Mouse (Mus musculus) CH12.LX (cell line): ENCODE measurements at regions not wholly inside any gene's neighbourhood (a gene's known extent, or its start where the extent isn't known, plus 50 kb on each side); places are given as distances from the start of the nearest gene placed in this dataset.

Experiments
- DNase-seq: peaks from one replicate; pipeline ENCODE4 v3.0.0-alpha.2; 2013; ENCODE audit errors: extremely low read depth
- H3K27ac ChIP-seq: 2 replicates; pipeline ENCODE4 v1.5.1; 2012; ENCODE audit warnings: low read depth, mild to moderate bottlenecking, control low read depth, moderate library complexity; ENCODE audit not compliant: insufficient read depth
- H3K27me3 ChIP-seq: replicated peaks from 2 replicates; pipeline ENCODE3; 2012; ENCODE audit warnings: inconsistent platforms
- H3K36me3 ChIP-seq, 2 experiments: replicated peaks in 1 of 2; 2 replicates each; pipeline versions ENCODE3 to v1.6.1; 2012; ENCODE audit warnings: inconsistent platforms in 1 of 2, low read length in 1 of 2, mild to moderate bottlenecking in 1 of 2, mixed read lengths in 1 of 2, moderate library complexity in 1 of 2; ENCODE audit not compliant: control insufficient read depth in 1 of 2, insufficient read depth in 1 of 2
- H3K4me1 ChIP-seq, 2 experiments: 2 replicates each; pipeline ENCODE4 v1.6.1; 2012; ENCODE audit warnings: inconsistent platforms in 1 of 2, moderate library complexity in 1 of 2; ENCODE audit not compliant: insufficient read depth in 2 of 2, control insufficient read depth in 1 of 2
- H3K4me2 ChIP-seq: 2 replicates; pipeline ENCODE4 v1.6.1; 2012; ENCODE audit warnings: low read depth, mild to moderate bottlenecking, control low read depth; ENCODE audit not compliant: poor library complexity, insufficient read depth, severe bottlenecking
- H3K4me3 ChIP-seq, 3 experiments: fragments of 150-350 bp in 1 of 3; sonication (generic) in 1 of 3; replicated peaks in 1 of 3; 2 replicates each; pipeline versions ENCODE3 to v1.5.1; 2011 to 2012; ENCODE audit warnings: low read depth in 2 of 3, low read length in 2 of 3, mild to moderate bottlenecking in 2 of 3, moderate library complexity in 2 of 3, control low read depth in 1 of 3, improper control_type of control experiment in 1 of 3, inconsistent platforms in 1 of 3, mixed read lengths in 1 of 3; ENCODE audit not compliant: poor library complexity in 1 of 3
- H3K79me2 ChIP-seq: replicated peaks from 2 replicates; pipeline ENCODE4 v1.6.1; 2012; ENCODE audit warnings: mild to moderate bottlenecking, moderate library complexity; ENCODE audit not compliant: control insufficient read depth, poor library complexity, insufficient read depth, severe bottlenecking; ENCODE audit errors: extremely low read depth
- H3K9ac ChIP-seq: 2 replicates; pipeline ENCODE4 v1.6.1; 2012; ENCODE audit warnings: low read depth, mild to moderate bottlenecking, control low read depth, moderate library complexity; ENCODE audit not compliant: insufficient read depth
- H3K9me3 ChIP-seq: replicated peaks from 2 replicates; pipeline ENCODE3; 2012; ENCODE audit warnings: low read length, inconsistent platforms, mixed read lengths
- CHD1 ChIP-seq: IDR thresholded peaks from 2 replicates; pipeline ENCODE4 v1.6.1; 2012; ENCODE audit warnings: low read depth, low read length, improper control_type of control experiment, inconsistent platforms
- CTCF ChIP-seq, 2 experiments: IDR thresholded peaks in 1 of 2; conservative IDR thresholded peaks in 1 of 2; 2 replicates each; pipeline ENCODE4 v1.5.1; 2011 to 2012; ENCODE audit warnings: low read depth in 2 of 2, low read length in 2 of 2, improper control_type of control experiment in 1 of 2, inconsistent platforms in 1 of 2, mild to moderate bottlenecking in 1 of 2, moderate library complexity in 1 of 2
- E2F4 ChIP-seq: IDR thresholded peaks from 2 replicates; pipeline ENCODE4 v1.6.1; 2011; ENCODE audit warnings: low read depth, low read length, improper control_type of control experiment; ENCODE audit not compliant: insufficient replicate concordance
- EP300 ChIP-seq: IDR thresholded peaks from 2 replicates; pipeline ENCODE4 v1.6.1; 2011; ENCODE audit warnings: low read length, improper control_type of control experiment
- GABPA ChIP-seq: IDR thresholded peaks from 2 replicates; pipeline ENCODE4 v1.6.1; 2012; ENCODE audit warnings: low read depth, low read length, improper control_type of control experiment, inconsistent platforms; ENCODE audit not compliant: insufficient replicate concordance
- HCFC1 ChIP-seq: IDR thresholded peaks from 2 replicates; pipeline ENCODE4 v1.6.1; 2012; ENCODE audit warnings: low read depth, mild to moderate bottlenecking, inconsistent platforms, low read length, improper control_type of control experiment
- IRF4 ChIP-seq: IDR thresholded peaks from 2 replicates; pipeline ENCODE4 v1.6.1; 2014; ENCODE audit warnings: low read depth, mild to moderate bottlenecking, inconsistent platforms, low read length, improper control_type of control experiment
- JUND ChIP-seq: conservative IDR thresholded peaks from 2 replicates; pipeline ENCODE4 v1.6.1; 2011; ENCODE audit warnings: low read depth, low read length, improper control_type of control experiment
- MAFK ChIP-seq: IDR thresholded peaks from 2 replicates; pipeline ENCODE4 v1.6.1; 2011; ENCODE audit warnings: low read length, improper control_type of control experiment; ENCODE audit not compliant: insufficient replicate concordance
- MAX ChIP-seq: IDR thresholded peaks from 2 replicates; pipeline ENCODE4 v1.6.1; 2011; ENCODE audit warnings: low read length, improper control_type of control experiment
- MAZ ChIP-seq: IDR thresholded peaks from 2 replicates; pipeline ENCODE4 v1.6.1; 2012; ENCODE audit warnings: low read depth, mild to moderate bottlenecking, inconsistent platforms, low read length, improper control_type of control experiment, moderate library complexity
- MEF2A ChIP-seq: IDR thresholded peaks from 2 replicates; pipeline ENCODE4 v1.6.1; 2014; ENCODE audit warnings: low read depth, mild to moderate bottlenecking, inconsistent platforms, low read length, improper control_type of control experiment, borderline replicate concordance
- MXI1 ChIP-seq: IDR thresholded peaks from 2 replicates; pipeline ENCODE4 v1.6.1; 2011; ENCODE audit warnings: mild to moderate bottlenecking, low read depth, low read length, improper control_type of control experiment
- NELFE ChIP-seq: IDR thresholded peaks from 2 replicates; pipeline ENCODE4 v1.6.1; 2011; ENCODE audit warnings: low read depth, low read length, improper control_type of control experiment
- PAX5 ChIP-seq: IDR thresholded peaks from 2 replicates; pipeline ENCODE4 v1.6.1; 2012; ENCODE audit warnings: low read length, inconsistent platforms, mixed read lengths
- POLR2AphosphoS2 ChIP-seq: IDR thresholded peaks from 2 replicates; pipeline ENCODE4 v1.6.1; 2011; ENCODE audit warnings: low read depth, low read length, improper control_type of control experiment
- RAD21 ChIP-seq: IDR thresholded peaks from 2 replicates; pipeline ENCODE4 v1.6.1; 2011; ENCODE audit warnings: low read depth, mild to moderate bottlenecking, low read length, improper control_type of control experiment, moderate library complexity
- RCOR1 ChIP-seq: conservative IDR thresholded peaks from 2 replicates; pipeline ENCODE4 v1.6.1; 2012; ENCODE audit warnings: low read depth, mild to moderate bottlenecking, inconsistent platforms, low read length, improper control_type of control experiment
- SIN3A ChIP-seq: IDR thresholded peaks from 2 replicates; pipeline ENCODE4 v1.6.1; 2012; ENCODE audit warnings: low read length, improper control_type of control experiment, inconsistent platforms
- SMC3 ChIP-seq: IDR thresholded peaks from 2 replicates; pipeline ENCODE4 v1.6.1; 2011; ENCODE audit warnings: low read depth, low read length, improper control_type of control experiment
- TBP ChIP-seq: conservative IDR thresholded peaks from 2 replicates; pipeline ENCODE4 v1.6.1; 2011; ENCODE audit warnings: low read depth, low read length, improper control_type of control experiment
- USF2 ChIP-seq: conservative IDR thresholded peaks from 2 replicates; pipeline ENCODE4 v1.6.1; 2011; ENCODE audit warnings: low read depth, low read length, improper control_type of control experiment
- ZNF384 ChIP-seq: IDR thresholded peaks from 2 replicates; pipeline ENCODE4 v1.6.1; 2012; ENCODE audit warnings: low read depth, low read length, improper control_type of control experiment, inconsistent platforms
- dilution Hi-C: fragments of 300-500 bp; cut with MboI; formaldehyde crosslinking; loops from 2 replicates; pipeline ENCODE4 v1.14.3; 2020; ENCODE audit warnings: low sequenced_read_pairs; ENCODE audit not compliant: extremely low pct_unique_long_range_greater_than_20kb, extremely low pct_ligation_motif_present
- in situ Hi-C: fragments of 300-500 bp; cut with MboI; formaldehyde crosslinking; loops from 3 replicates; pipeline ENCODE4 v1.14.3; 2019; ENCODE audit warnings: low sequenced_read_pairs, low pct_ligation_motif_present, low pct_unique_long_range_greater_than_20kb, mixed read lengths

GRCm38 (mm10) chr5:119560392-119560791, 110.1 kb upstream of the Tbx3 start:
- H3K9ac ChIP-seq, result no peak overlapping the region
- H3K9me3 ChIP-seq, result peaks cover 80% of the 10 kb centered on the region
- no peak overlapping the region for H3K27ac ChIP-seq
- H3K4me3 ChIP-seq, result no peak overlapping the region
- H3K27me3 ChIP-seq, result no peaks in the 10 kb centered on the region
- no peaks in the 10 kb centered on the region for H3K79me2 ChIP-seq
- no peaks in the 10 kb centered on the region for H3K4me1 ChIP-seq
- TF ChIP-seq PAX5 (no peak), MXI1 (no peak), SMC3 (no peak), MAX (no peak), POLR2AphosphoS2 (no peak), RAD21 (no peak), HCFC1 (no peak), CTCF (conservative IDR thresholded peaks at IDR 0.05 in 1 of 2, IDR thresholded peaks at IDR 0.05 in 1 of 2; ENCODE audit: low read depth in 2 of 2, low read length in 2 of 2) (no peak), ZNF384 (no peak), MEF2A (no peak), CHD1 (no peak), SIN3A (no peak), USF2 (no peak), GABPA (no peak), TBP (no peak), NELFE (no peak), IRF4 (no peak), MAZ (no peak), EP300 (no peak), JUND (no peak)
- no peak for DNase-seq
- H3K4me2 ChIP-seq, result no peak overlapping the region
- dilution Hi-C loops (no loop called here), in situ Hi-C loops (no loop called here)
- no peaks in the 10 kb centered on the region for H3K36me3 ChIP-seq

GRCm38 (mm10) chr5:119561531-119561930, 108.9 kb upstream of the Tbx3 start:
- H3K4me1 ChIP-seq, result no peaks in the 10 kb centered on the region
- peaks cover 81% of the 10 kb centered on the region for H3K9me3 ChIP-seq
- H3K9ac ChIP-seq, result no peak overlapping the region
- H3K27me3 ChIP-seq, result no peaks in the 10 kb centered on the region
- in situ Hi-C loops, result no loop called here
- DNase-seq, result no peak
- no peak overlapping the region for H3K27ac ChIP-seq
- H3K79me2 ChIP-seq, result no peaks in the 10 kb centered on the region
- no peak overlapping the region for H3K4me2 ChIP-seq
- dilution Hi-C loops, result no loop called here
- no peak overlapping the region for H3K4me3 ChIP-seq
- H3K36me3 ChIP-seq, result no peaks in the 10 kb centered on the region
- TF ChIP-seq MAFK (no peak), RCOR1 (no peak), E2F4 (no peak), TBP (no peak), CTCF (conservative IDR thresholded peaks at IDR 0.05 in 1 of 2, IDR thresholded peaks at IDR 0.05 in 1 of 2; ENCODE audit: low read depth in 2 of 2, low read length in 2 of 2) (no peak), SMC3 (no peak), MXI1 (no peak), HCFC1 (no peak)
